Mouse (Mus musculus): Measurements from ENCODE around the gene Snx30.

- TF ChIP-seq POLR2A (IDR thresholded peaks at IDR 0.05; ENCODE audit: control insufficient read depth in 1 of 2, insufficient read depth in 1 of 2, low read depth in 1 of 2, low read length in 2 of 2, poor library complexity in 1 of 2) (no peak), NRF1 (IDR thresholded peaks at IDR 0.05; ENCODE audit: insufficient read depth, low read depth, low read length, poor library complexity, severe bottlenecking) (no peak), GATA1 (IDR thresholded peaks at IDR 0.05; ENCODE audit: low read depth, low read length) (no peak), POLR2AphosphoS5 (IDR thresholded peaks at IDR 0.05; ENCODE audit: borderline replicate concordance, low read depth, low read length) (no peak), CTCF (IDR thresholded peaks at IDR 0.05 in 2 of 3, conservative IDR thresholded peaks at IDR 0.05 in 1 of 3; ENCODE audit: control insufficient read depth in 1 of 3, insufficient read depth in 1 of 3, low read depth in 2 of 3, low read length in 3 of 3, poor library complexity in 1 of 3, severe bottlenecking in 1 of 3) (no peak), MYB (IDR thresholded peaks at IDR 0.05; ENCODE audit: low read depth, low read length) (no peak), EP300 (IDR thresholded peaks at IDR 0.05; ENCODE audit: low read depth in 1 of 2, low read length in 2 of 2) (no peak), POLR2AphosphoS2 (IDR thresholded peaks at IDR 0.05; ENCODE audit: low read length) (no peak), RCOR1 (IDR thresholded peaks at IDR 0.05; ENCODE audit: low read depth, low read length) (no peak), TCF12 (IDR thresholded peaks at IDR 0.05; ENCODE audit: low read depth, low read length) (no peak)
These were observed 119.4 kb downstream of the Snx30 start for GRCm38 (mm10) chr4:59925082-59925481.

All from MEL (cell line).